Mouse (Mus musculus) stomach, embryonic 15.5 days (tissue): ENCODE measurements at regions not wholly inside any gene's neighbourhood (a gene's known extent, or its start where the extent isn't known, plus 50 kb on each side); places are given as distances from the start of the nearest gene placed in this dataset.

Source experiments
- ATAC-seq: fragments of 200-750 bp; cut with Nextera tagmentation; 2 replicates; pipeline ENCODE4 v1.8.0; 2017; ENCODE audit warnings: low read depth, moderate number of reproducible peaks, moderate TSS enrichment; ENCODE audit not compliant: insufficient read depth, low FRiP score
- H3K27ac ChIP-seq: fragments of 300-500 bp; sonication (generic); 2 replicates; pipeline ENCODE4 v1.5.1; 2015; ENCODE audit warnings: mild to moderate bottlenecking, inconsistent platforms
- H3K27me3 ChIP-seq: fragments of 300-500 bp; sonication (generic); replicated peaks from 2 replicates; pipeline ENCODE4 v1.6.1; 2015; ENCODE audit warnings: inconsistent platforms
- H3K36me3 ChIP-seq: fragments of 300-500 bp; sonication (generic); 2 replicates; pipeline ENCODE4 v1.6.1; 2015; ENCODE audit warnings: inconsistent platforms
- H3K4me1 ChIP-seq: fragments of 300-500 bp; sonication (generic); 2 replicates; pipeline ENCODE4 v1.6.1; 2015; ENCODE audit warnings: inconsistent platforms
- H3K4me2 ChIP-seq: fragments of 300-500 bp; sonication (generic); 2 replicates; pipeline ENCODE4 v1.6.1; 2015; ENCODE audit warnings: mild to moderate bottlenecking, inconsistent platforms
- H3K4me3 ChIP-seq: fragments of 300-500 bp; sonication (generic); replicated peaks from 2 replicates; pipeline ENCODE4 v1.5.1; 2015; ENCODE audit warnings: inconsistent platforms
- H3K9ac ChIP-seq: fragments of 300-500 bp; sonication (generic); 2 replicates; pipeline ENCODE4 v1.6.1; 2015; ENCODE audit warnings: inconsistent platforms
- H3K9me3 ChIP-seq: fragments of 300-500 bp; sonication (generic); 2 replicates; pipeline ENCODE4 v1.6.1; 2016; ENCODE audit warnings: inconsistent platforms
- WGBS: fragments of 180-500 bp; shearing (Covaris S2); methylation state at CpG from one replicate; pipeline ENCODE4 v1.1.7; 2015; 5-methylcytosine and 5-hydroxymethylcytosine counted together

DNA sequence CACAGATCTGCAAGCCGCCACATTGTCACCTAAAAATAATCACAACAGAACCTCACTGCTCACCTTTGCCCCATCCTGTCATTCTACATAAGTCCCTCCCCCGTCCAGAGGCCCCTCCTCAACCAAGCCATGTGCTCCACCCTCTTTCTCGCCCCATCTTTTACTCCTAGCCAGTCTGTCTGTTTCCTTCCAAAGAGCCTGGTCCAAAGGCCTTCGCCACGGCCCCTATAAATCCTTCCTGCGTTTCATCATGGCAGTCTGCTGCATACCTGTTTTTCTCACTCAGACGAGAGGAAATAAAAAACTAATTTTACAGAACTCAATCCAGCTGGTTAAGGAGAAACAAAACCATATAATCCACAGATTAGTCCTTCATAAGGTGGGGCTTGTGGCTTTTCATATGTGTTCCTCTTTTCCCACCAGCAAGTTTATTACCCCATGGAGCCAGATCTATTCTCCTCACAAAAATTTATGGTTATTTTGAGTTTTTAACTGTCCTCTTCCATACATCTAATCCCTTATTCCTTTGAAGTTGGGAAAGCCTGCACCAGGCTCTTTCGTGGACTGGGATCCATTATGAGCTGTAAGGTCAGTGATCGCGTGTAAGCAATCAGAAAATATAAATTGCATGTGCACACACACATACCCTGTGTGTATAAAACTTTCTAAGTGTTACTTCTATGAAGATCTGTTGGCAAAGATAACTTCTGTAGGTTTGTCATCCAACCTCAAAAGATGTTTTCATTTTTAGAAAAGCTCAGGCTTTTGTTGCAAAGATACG, 236.9 kb upstream of the Rsrc1 start:
- WGBS: 73% methylated on average over 11 of the region's 11 CpGs
- Histone ChIP-seq H3K4me1 (no peaks in the 10 kb centered on the region), H3K27me3 (no peaks in the 10 kb centered on the region), H3K4me3 (no peak overlapping the region), H3K4me2 (no peak overlapping the region), H3K9me3 (no peaks in the 10 kb centered on the region), H3K36me3 (no peaks in the 10 kb centered on the region), H3K27ac (no peak overlapping the region), H3K9ac (no peak overlapping the region)
- ATAC-seq: no peak

DNA sequence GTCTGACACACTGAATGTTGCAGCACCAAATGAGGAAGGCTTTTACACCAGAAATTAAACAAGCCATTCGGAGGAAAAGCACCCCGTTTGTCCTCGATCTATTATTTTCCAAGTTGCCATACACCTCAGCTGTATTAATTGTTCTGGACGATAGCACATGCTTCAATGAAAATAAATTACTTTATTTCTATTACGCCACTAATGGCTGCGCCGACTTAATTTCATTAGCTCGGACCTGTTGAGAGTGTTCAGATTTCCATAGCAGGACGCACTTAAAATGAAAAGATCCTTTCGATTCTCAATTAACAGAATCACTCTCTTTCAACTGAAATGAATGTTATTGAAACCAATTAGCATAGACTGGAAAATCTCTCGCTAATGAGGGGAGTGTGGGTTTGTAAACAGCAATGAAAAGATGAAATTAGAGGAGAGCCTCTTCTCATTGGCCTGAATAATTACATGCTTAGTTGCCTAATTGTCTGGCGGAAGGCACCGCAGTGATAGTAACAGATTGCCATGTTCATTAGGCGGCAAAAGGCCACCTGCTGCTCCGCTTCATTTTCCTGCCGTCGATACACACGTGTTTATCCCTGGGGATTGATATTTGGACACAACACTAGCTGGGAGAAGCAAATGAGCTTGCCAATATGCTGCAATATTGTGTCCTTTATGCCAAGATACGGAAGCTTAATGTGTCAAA, 234.7 kb upstream of the Rsrc1 start:
- H3K36me3 ChIP-seq: no peaks in the 10 kb centered on the region
- H3K27ac ChIP-seq: no peak overlapping the region
- H3K4me3 ChIP-seq: no peak overlapping the region
- H3K9me3 ChIP-seq: no peaks in the 10 kb centered on the region
- no peak for ATAC-seq
- WGBS: 83% methylated on average over 19 of the region's 19 CpGs
- H3K4me1 ChIP-seq: no peaks in the 10 kb centered on the region
- no peak overlapping the region for H3K9ac ChIP-seq
- H3K27me3 ChIP-seq: no peaks in the 10 kb centered on the region
- no peak overlapping the region for H3K4me2 ChIP-seq

DNA sequence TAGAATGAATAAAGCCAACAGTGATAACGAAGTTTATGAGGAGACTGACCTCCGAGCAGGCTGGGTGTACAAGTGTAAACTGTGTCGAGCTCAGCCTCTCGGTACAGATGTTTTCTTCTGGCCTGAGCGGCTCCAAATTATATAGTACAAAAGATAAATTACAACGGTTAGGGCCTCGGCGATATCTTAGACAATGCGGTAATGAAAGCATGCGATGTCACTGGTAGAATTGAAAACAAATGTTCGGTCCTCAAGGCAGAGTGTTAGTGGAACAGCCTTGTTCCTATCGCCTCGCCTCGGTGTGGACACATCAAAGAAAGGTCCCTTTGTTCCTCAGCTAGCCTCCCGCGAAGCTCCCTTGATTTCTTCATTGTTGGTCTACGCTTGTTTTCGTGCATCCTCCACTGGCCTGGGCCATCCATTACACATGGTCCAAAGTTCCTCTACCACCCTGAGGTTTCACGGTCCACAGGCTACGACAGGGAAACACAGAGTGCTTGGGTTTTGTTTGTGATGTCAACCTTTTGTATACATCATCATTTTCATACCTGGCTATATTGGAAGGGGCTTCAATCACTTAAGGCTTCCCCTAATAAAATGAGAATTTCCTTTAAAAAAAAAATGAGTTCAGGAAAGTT, 234.0 kb upstream of the Rsrc1 start:
- H3K27me3 ChIP-seq: no peaks in the 10 kb centered on the region
- H3K4me1 ChIP-seq: no peaks in the 10 kb centered on the region
- ATAC-seq: no peak
- H3K9me3 ChIP-seq: no peaks in the 10 kb centered on the region
- no peak overlapping the region for H3K4me3 ChIP-seq
- 74% methylated on average over 20 of the region's 20 CpGs for WGBS
- H3K4me2 ChIP-seq: no peak overlapping the region
- no peaks in the 10 kb centered on the region for H3K36me3 ChIP-seq
- no peak overlapping the region for H3K27ac ChIP-seq
- H3K9ac ChIP-seq: no peak overlapping the region

DNA sequence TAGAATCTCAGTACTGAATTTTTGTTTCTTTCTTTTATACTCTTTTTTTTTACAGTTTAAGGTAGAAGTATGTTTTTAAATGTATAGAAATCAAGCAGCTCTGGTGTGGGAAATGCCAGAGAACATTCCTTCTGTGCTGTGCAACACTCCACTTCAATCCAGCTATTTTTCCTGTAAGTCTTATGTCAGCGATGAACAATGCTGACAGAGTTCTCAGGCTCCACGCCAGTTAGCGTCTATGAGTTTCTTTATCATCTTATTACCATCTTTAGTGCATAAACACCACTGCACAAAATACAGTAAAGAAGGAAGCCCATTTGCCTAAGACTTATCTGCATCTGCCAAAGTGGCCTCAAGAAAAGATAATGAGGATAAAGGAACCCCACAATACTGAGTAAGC, 223.0 kb upstream of the Rsrc1 start:
- H3K27ac ChIP-seq: no peak overlapping the region

DNA sequence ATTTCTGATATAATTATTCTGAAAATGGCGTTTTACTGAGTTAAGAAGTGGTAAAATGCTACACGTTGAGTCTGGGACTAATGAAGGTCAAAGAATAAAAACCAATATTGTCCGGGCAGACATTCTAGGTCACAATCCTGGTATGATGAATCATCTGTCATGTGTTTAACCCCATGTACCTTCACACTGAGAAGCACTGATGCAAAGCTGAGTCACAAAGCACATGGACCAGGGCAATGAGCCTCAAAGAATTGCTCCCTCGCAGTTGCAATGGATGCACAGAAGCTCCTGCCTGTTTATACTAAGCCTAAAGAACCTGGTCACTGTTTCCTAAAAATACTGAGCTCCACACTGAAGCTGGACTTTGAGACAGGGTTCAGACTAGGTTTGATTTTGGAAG, 221.3 kb upstream of the Rsrc1 start:
- 77% methylated on average over 4 of the region's 4 CpGs for WGBS
- ATAC-seq: no peak
- no peaks in the 10 kb centered on the region for H3K36me3 ChIP-seq
- H3K9ac ChIP-seq: no peak overlapping the region
- H3K27me3 ChIP-seq: no peaks in the 10 kb centered on the region
- H3K4me1 ChIP-seq: no peaks in the 10 kb centered on the region
- no peak overlapping the region for H3K4me3 ChIP-seq
- no peak overlapping the region for H3K4me2 ChIP-seq
- no peak overlapping the region for H3K27ac ChIP-seq
- H3K9me3 ChIP-seq: no peaks in the 10 kb centered on the region

More for the DNA sequence above, 223.0 kb upstream of the Rsrc1 start:
- no peaks in the 10 kb centered on the region for H3K4me1 ChIP-seq
- no peak for ATAC-seq
- H3K9ac ChIP-seq: no peak overlapping the region
- H3K4me2 ChIP-seq: no peak overlapping the region
- no peak overlapping the region for H3K4me3 ChIP-seq
- no peaks in the 10 kb centered on the region for H3K36me3 ChIP-seq
- 72% methylated on average over 3 of the region's 3 CpGs for WGBS
- no peaks in the 10 kb centered on the region for H3K9me3 ChIP-seq
- H3K27me3 ChIP-seq: no peaks in the 10 kb centered on the region

DNA sequence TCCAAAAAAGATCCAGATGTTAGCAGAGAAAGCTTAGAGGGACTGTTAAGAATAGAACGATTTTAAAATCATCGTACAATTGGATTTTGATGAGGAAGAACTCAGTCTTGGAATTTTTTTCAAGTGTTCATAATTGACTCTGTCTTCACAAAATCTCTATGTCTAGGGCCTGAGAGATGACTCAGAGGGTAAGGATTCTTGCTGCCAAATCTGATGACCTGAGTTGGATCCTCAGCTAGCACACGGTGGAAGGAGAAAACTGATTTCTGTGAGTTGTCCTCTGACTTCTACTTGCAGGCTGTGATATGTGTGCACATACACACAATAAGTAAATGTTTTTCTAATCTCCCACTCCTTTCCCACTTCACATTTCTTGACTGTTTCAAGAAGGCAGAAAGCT, 218.7 kb upstream of the Rsrc1 start:
- no peaks in the 10 kb centered on the region for H3K9me3 ChIP-seq
- H3K4me2 ChIP-seq: no peak overlapping the region
- no peak overlapping the region for H3K4me3 ChIP-seq
- H3K27me3 ChIP-seq: no peaks in the 10 kb centered on the region
- no peak overlapping the region for H3K9ac ChIP-seq
- no peak for ATAC-seq
- 78% methylated on average over 3 of the region's 3 CpGs for WGBS
- no peak overlapping the region for H3K27ac ChIP-seq
- no peaks in the 10 kb centered on the region for H3K36me3 ChIP-seq
- no peaks in the 10 kb centered on the region for H3K4me1 ChIP-seq

DNA sequence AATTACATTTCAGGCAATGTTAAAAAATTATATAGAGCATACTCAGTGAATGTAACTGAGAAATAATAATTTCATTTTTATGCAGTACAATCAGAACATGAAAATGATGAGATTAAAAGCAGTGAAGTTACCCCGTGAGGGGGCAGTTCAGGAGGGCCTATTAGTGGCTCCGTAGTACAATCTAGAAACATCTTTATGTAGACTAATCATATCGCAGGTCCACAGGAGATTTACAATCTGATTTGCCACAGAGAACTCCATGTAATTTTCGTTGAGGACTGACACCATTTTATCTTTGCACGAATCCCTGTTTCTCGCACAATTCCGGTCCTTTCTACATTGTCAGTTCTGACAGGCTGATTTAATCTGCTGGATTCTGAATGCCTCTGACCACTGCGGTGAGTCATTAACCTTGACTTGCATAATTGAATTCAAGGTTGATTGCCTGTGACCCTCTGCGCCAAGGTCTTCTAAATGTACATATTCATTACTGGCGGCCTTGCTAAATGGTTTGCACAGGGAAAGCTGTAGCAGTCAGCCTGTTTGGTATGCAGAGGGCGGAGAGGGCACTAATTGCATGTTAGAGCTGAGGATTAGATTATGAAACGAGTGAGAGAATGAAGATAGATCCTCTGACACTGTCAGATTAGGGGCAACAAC, 183.7 kb upstream of the Rsrc1 start:
- H3K36me3 ChIP-seq: no peaks in the 10 kb centered on the region
- no peaks in the 10 kb centered on the region for H3K9me3 ChIP-seq
- no peak overlapping the region for H3K4me2 ChIP-seq
- H3K4me1 ChIP-seq: no peaks in the 10 kb centered on the region
- ATAC-seq: no peak
- WGBS: 59% methylated on average over 12 of the region's 12 CpGs
- no peak overlapping the region for H3K4me3 ChIP-seq
- no peaks in the 10 kb centered on the region for H3K27me3 ChIP-seq
- no peak overlapping the region for H3K9ac ChIP-seq
- H3K27ac ChIP-seq: no peak overlapping the region

DNA sequence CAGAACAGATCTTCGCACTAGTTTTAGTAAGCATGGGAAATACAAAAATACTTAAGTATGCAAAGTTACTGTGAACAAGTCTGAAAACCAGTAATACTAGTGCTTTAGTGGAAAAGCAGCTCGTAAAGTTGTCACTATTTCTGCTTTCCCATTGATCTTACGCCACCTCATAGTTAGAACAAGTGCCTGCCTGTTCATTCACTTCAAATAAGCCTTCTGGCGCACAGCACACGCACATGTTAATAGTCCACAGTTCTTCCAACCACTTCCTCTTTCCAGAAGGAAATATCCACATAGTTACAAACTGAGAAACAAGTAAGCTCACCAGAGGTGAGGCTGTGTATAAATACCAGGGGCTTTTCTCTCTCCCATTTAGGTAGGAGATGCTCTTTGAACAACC, 182.9 kb upstream of the Rsrc1 start:
- ATAC-seq: no peak
- Histone ChIP-seq H3K4me3 (no peak overlapping the region), H3K27ac (no peak overlapping the region), H3K36me3 (no peaks in the 10 kb centered on the region), H3K9me3 (no peaks in the 10 kb centered on the region), H3K9ac (no peak overlapping the region), H3K4me2 (no peak overlapping the region), H3K27me3 (no peaks in the 10 kb centered on the region), H3K4me1 (no peaks in the 10 kb centered on the region)
- WGBS: 62% methylated on average over 5 of the region's 5 CpGs

DNA sequence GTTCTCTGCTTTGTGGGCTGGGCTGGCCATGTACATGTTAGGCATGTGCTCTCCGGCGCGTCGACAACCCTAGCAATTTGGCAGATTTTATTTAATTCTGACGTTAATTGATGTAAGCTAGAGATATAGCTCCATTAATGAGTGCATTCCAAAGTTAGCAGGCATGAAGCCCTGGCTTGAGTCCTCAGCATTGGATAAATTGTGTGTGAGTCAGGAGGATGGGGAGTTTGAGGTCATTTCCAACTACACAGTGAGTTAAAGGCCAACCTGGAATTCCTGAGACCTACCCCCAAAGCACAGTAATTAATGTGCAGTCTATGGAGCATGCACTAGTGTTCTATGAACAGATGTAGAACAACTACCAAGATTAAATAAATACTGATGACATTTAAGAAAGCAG, 178.7 kb upstream of the Rsrc1 start:
- no peaks in the 10 kb centered on the region for H3K9me3 ChIP-seq
- H3K9ac ChIP-seq: no peak overlapping the region
- no peak overlapping the region for H3K4me2 ChIP-seq
- no peak for ATAC-seq
- no peaks in the 10 kb centered on the region for H3K27me3 ChIP-seq
- H3K36me3 ChIP-seq: no peaks in the 10 kb centered on the region
- H3K4me3 ChIP-seq: no peak overlapping the region
- no peak overlapping the region for H3K27ac ChIP-seq
- no peaks in the 10 kb centered on the region for H3K4me1 ChIP-seq
- WGBS: 76% methylated on average over 5 of the region's 5 CpGs

DNA sequence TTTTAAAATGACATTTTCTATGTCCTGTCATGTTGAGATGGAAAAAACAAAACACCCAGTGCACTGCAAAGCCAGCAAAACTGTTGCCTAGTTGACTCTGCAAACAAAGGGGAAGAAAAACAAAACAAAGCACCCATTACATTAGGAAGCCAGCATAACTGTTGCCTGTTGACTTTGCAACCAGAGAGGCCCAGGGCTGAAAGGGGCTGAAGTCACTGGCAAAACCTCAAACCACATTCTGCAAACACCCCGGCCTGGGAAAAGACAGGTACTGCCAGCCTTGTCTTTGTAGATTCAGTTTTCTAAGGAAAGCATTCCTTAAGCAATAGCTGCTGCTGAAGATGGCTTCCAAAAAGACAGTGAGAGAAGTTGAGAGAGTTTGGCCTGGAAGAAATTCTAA, 175.0 kb upstream of the Rsrc1 start:
- no peaks in the 10 kb centered on the region for H3K4me1 ChIP-seq
- H3K9ac ChIP-seq: no peak overlapping the region
- no peak overlapping the region for H3K4me2 ChIP-seq
- H3K36me3 ChIP-seq: no peaks in the 10 kb centered on the region
- no peak overlapping the region for H3K4me3 ChIP-seq
- ATAC-seq: no peak
- no peak overlapping the region for H3K27ac ChIP-seq
- H3K9me3 ChIP-seq: no peaks in the 10 kb centered on the region
- no peaks in the 10 kb centered on the region for H3K27me3 ChIP-seq
- 41% methylated on average over 1 of the region's 1 CpGs for WGBS

DNA sequence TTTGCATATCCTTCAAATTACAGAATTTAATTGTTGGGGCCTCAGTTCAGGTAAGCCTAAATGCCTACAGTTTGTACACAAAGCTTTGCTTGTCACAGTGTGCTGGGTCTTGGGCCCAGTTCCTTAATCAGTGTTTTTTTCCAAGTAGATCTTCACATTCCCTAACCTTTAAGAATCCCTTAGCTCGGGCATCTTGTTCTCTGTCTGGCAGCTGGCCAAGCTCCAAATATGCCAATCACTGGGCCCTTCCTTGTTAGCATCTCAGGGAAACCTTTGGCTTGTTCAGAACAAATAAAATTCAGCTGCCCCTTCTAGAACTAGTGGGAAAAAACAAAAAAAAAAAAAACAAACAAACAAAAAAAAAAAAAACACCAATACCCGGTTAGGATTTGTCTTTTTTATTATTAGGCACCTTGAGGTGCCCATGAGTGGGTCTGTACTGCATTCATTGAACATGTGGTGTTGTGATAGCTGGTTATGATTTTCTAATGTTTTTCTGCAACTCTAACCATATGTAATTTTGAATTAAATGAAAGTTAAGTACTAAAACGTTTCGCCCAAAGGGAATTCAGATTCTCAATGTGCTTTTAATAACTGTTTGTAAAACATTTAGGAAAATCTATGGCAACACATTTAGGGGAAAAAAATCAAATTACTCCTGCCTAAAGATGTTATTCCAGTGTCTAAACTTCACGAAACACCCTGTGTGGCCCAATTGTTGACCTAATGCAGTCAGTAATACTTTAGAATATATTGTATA, 168.3 kb upstream of the Rsrc1 start:
- Histone ChIP-seq H3K9ac (no peak overlapping the region), H3K27ac (no peak overlapping the region), H3K27me3 (no peaks in the 10 kb centered on the region), H3K36me3 (no peaks in the 10 kb centered on the region), H3K9me3 (no peaks in the 10 kb centered on the region), H3K4me3 (no peak overlapping the region), H3K4me2 (no peak overlapping the region), H3K4me1 (no peaks in the 10 kb centered on the region)
- ATAC-seq: no peak
- 69% methylated on average over 5 of the region's 5 CpGs for WGBS
